Mouse (Mus musculus): Measurements from ENCODE around the gene Olfr594. TPM values are rescaled to one million over a fixed set of nuclear protein-coding genes. Genes with fewer than 3 reads are reported as not detected.
"Not testable (repeated sequence)": the region's sequence is repeated elsewhere in the genome, so short reads cannot be mapped to it uniquely, and the experiment has no call there.

Olfr594 gene
- not detected in 2 replicates for polyA plus RNA-seq (2015; fragmentation: Nextera tagmentation; extraction: Ambion mirVana)

- DNase-seq (ENCODE audit: low spot score) = no peak
These were observed at the start of gene Olfr594 for GRCm38 (mm10) chr7:103216696-103217095. Olfr594 (plus strand) TSS chr7:103216996.

- no peak for DNase-seq (ENCODE audit: low spot score)
These were observed 47.1 kb upstream of the Olfr594 start for GRCm38 (mm10) chr7:103169697-103170096.

DNA sequence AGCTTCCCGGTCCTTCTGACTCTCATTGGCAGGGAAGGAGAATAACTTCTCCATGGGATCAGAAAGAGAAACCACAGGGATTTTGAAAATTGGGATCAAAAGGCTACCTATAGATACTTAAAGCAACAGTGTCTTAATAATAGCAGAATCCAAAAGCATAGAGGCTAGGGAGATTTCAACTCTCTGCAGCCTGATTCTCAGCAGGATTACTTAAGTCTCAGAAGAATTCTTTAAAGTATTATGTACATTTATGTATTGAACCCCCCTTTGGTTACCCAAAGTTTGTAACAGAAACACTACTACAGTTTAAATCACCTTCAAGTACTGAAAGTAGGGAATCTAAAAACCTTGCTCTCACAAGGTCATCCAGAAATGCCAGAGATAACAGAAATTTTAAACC, 38.6 kb upstream of the Olfr594 start, which contains the start of gene Olfr591:
TSS of gene Olfr591 (minus strand) at position 101 of the 400 bp plus-strand sequence.
- DNase-seq (ENCODE audit: low spot score) = no peak

DNA sequence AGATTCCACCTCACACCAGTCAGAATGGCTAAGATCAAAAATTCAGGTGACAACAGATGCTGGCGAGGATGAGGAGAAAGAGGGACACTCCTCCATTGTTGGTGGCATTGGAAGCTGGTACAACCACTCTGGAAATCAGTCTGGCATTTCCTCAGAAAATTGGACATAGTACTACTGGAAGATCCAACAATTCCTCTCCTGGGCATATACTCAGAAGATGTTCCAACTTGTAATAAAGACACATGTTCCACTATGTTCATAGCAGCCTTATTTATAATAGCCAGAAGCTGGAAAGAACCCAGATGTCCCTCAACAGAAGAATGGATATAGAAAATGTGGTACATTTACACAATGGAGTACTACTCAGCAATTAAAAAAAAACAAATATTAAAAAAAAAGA, 32.3 kb upstream of the Olfr594 start, which contains the start of gene Olfr592:
TSS of gene Olfr592 (plus strand) at position 301 of the 400 bp plus-strand sequence.
- DNase-seq (ENCODE audit: low spot score) = not testable (repeated sequence)

GRCm38 (mm10) chr7:103211562-103211961, 5.2 kb upstream of the Olfr594 start, which contains the start of gene Olfr593:
Olfr593 (plus strand) TSS chr7:103211862.
- DNase-seq (ENCODE audit: low spot score) = no peak

DNA sequence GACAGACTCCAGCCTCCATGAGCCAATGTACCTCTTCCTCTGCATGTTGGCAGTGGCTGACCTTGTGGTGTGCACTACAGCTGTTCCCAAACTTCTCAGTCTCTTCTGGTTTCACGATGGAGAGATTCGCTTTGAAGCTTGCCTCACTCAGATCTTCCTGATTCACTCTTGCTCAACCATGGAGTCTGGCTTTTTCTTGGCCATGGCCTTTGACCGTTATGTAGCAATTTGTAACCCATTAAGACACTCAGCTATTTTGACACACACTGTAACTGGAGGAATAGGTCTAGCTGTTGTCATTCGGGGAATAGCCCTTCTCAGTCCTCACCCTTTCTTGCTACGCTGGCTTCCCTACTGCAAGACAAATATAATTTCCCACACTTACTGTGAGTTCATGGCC, 4.7 kb upstream of the Olfr594 start:
- DNase-seq (ENCODE audit: low spot score) = not testable (repeated sequence)

- not testable (repeated sequence) for DNase-seq (ENCODE audit: low spot score)
These were observed 35.6 kb downstream of the Olfr594 start, which contains the start of gene Usp17ld for GRCm38 (mm10) chr7:103252405-103252804. Usp17ld (minus strand) TSS chr7:103252505.

Small RNA genes lying within 50 kb of the gene (microRNA-seq; reads per million reads assigned to microRNA genes)
- gene Gm23550 (ENCODE audit: borderline number of aligned reads) (not detected), gene Gm25171 (ENCODE audit: borderline number of aligned reads) (not detected)

Other genes with a start within 250 kb of the Olfr594 start
- not detected in 2 replicates for gene Olfr577, start 241.1 kb upstream of the Olfr594 start, polyA plus RNA-seq (2015; fragmentation: Nextera tagmentation; extraction: Ambion mirVana)
- not detected in 2 replicates for gene Olfr578, start 227.7 kb upstream of the Olfr594 start, polyA plus RNA-seq (2015; fragmentation: Nextera tagmentation; extraction: Ambion mirVana)
- not detected in 2 replicates for gene Olfr582, start 179.0 kb upstream of the Olfr594 start, polyA plus RNA-seq (2015; fragmentation: Nextera tagmentation; extraction: Ambion mirVana)
- not detected in 2 replicates for gene Olfr583, start 165.7 kb upstream of the Olfr594 start, polyA plus RNA-seq (2015; fragmentation: Nextera tagmentation; extraction: Ambion mirVana)
- not detected in 2 replicates for gene Olfr584, start 135.1 kb upstream of the Olfr594 start, polyA plus RNA-seq (2015; fragmentation: Nextera tagmentation; extraction: Ambion mirVana)
- gene Olfr585, start 119.3 kb upstream of the Olfr594 start, polyA plus RNA-seq (2015; fragmentation: Nextera tagmentation; extraction: Ambion mirVana) = not detected in 2 replicates
- gene Olfr586, start 91.4 kb upstream of the Olfr594 start, polyA plus RNA-seq (2015; fragmentation: Nextera tagmentation; extraction: Ambion mirVana) = not detected in 2 replicates
- gene Olfr588-ps1, start 76.1 kb upstream of the Olfr594 start, polyA plus RNA-seq (2015; fragmentation: Nextera tagmentation; extraction: Ambion mirVana) = not detected in 2 replicates
- gene Olfr589, start 60.6 kb upstream of the Olfr594 start, polyA plus RNA-seq (2015; fragmentation: Nextera tagmentation; extraction: Ambion mirVana) = not detected in 2 replicates
- gene Olfr591, start 38.7 kb upstream of the Olfr594 start, polyA plus RNA-seq (2015; fragmentation: Nextera tagmentation; extraction: Ambion mirVana) = not detected in 2 replicates
- not detected in 2 replicates for gene Olfr592, start 32.2 kb upstream of the Olfr594 start, polyA plus RNA-seq (2015; fragmentation: Nextera tagmentation; extraction: Ambion mirVana)
- not detected in 2 replicates for gene Olfr593, start 5.1 kb upstream of the Olfr594 start, polyA plus RNA-seq (2015; fragmentation: Nextera tagmentation; extraction: Ambion mirVana)
- not detected in 2 replicates for gene Usp17ld, start 35.5 kb downstream of the Olfr594 start, polyA plus RNA-seq (2015; fragmentation: Nextera tagmentation; extraction: Ambion mirVana)
- gene Olfr596, start 88.7 kb downstream of the Olfr594 start, polyA plus RNA-seq (2015; fragmentation: Nextera tagmentation; extraction: Ambion mirVana) = not detected in 2 replicates
- not detected in 2 replicates for gene Olfr597, start 99.3 kb downstream of the Olfr594 start, polyA plus RNA-seq (2015; fragmentation: Nextera tagmentation; extraction: Ambion mirVana)
- gene Olfr598, start 106.6 kb downstream of the Olfr594 start, polyA plus RNA-seq (2015; fragmentation: Nextera tagmentation; extraction: Ambion mirVana) = not detected in 2 replicates
- not detected in 2 replicates for gene Olfr599, start 118.9 kb downstream of the Olfr594 start, polyA plus RNA-seq (2015; fragmentation: Nextera tagmentation; extraction: Ambion mirVana)
- gene Olfr600, start 132.7 kb downstream of the Olfr594 start, polyA plus RNA-seq (2015; fragmentation: Nextera tagmentation; extraction: Ambion mirVana) = not detected in 2 replicates
- not detected in 2 replicates for gene Olfr601, start 145.7 kb downstream of the Olfr594 start, polyA plus RNA-seq (2015; fragmentation: Nextera tagmentation; extraction: Ambion mirVana)
- gene Olfr603, start 169.2 kb downstream of the Olfr594 start, polyA plus RNA-seq (2015; fragmentation: Nextera tagmentation; extraction: Ambion mirVana) = not detected in 2 replicates
- gene Usp17lc, start 198.1 kb downstream of the Olfr594 start, polyA plus RNA-seq (2015; fragmentation: Nextera tagmentation; extraction: Ambion mirVana) = not detected in 2 replicates
- gene Olfr605, start 228.4 kb downstream of the Olfr594 start, polyA plus RNA-seq (2015; fragmentation: Nextera tagmentation; extraction: Ambion mirVana) = not detected in 2 replicates
- not detected in 2 replicates for gene Olfr606, start 232.1 kb downstream of the Olfr594 start, polyA plus RNA-seq (2015; fragmentation: Nextera tagmentation; extraction: Ambion mirVana)
- not detected in 2 replicates for gene Olfr607, start 247.2 kb downstream of the Olfr594 start, polyA plus RNA-seq (2015; fragmentation: Nextera tagmentation; extraction: Ambion mirVana)

All from thymus, postnatal 0 days (tissue).